8 mouse cellular contexts compared by ENCODE assay signal in genomic region chr10:90969355-90970174, GRCm38 (mm10).
DNase-seq lines count a peak whose midpoint lies in the region; ATAC-seq lines count a peak whose summit lies in the region.

No protein-coding gene starts in this region.

- H3K9ac ChIP-seq in embryonic facial prominence, embryonic 13.5 days: peak overlapping the region; percentile 65
- peak overlapping the region; percentile 62; the same call in 1 of the 2 replicates for H3K9ac ChIP-seq in heart, embryonic 14.5 days (ENCODE audit: low read length)
- H3K9ac ChIP-seq in midbrain, embryonic 14.5 days (replicated peaks; ENCODE audit: low read length): peak overlapping the region; percentile 47

- H3K4me2 ChIP-seq in embryonic facial prominence, embryonic 13.5 days: peak overlapping the region; percentile 95
- peak overlapping the region; percentile 96 for H3K4me2 ChIP-seq in heart, embryonic 14.5 days (ENCODE audit: low read length)
- H3K4me2 ChIP-seq in midbrain, embryonic 14.5 days (ENCODE audit: low read length): peak overlapping the region; percentile 78

- no peak for ATAC-seq in embryonic facial prominence, embryonic 13.5 days (ENCODE audit: insufficient number of reproducible peaks, insufficient read depth, low FRiP score, low TSS enrichment, low read depth)
- ATAC-seq in heart, embryonic 14.5 days (ENCODE audit: insufficient number of reproducible peaks, insufficient read depth, low FRiP score, low read depth): no peak
- ATAC-seq in midbrain, embryonic 14.5 days (ENCODE audit: low FRiP score, low TSS enrichment): peak; percentile 52

- H3K4me3 ChIP-seq in embryonic facial prominence, embryonic 13.5 days: peak overlapping the region; percentile 51
- H3K4me3 ChIP-seq in heart, embryonic 14.5 days (ENCODE audit: control insufficient read depth in 1 of 2, insufficient read depth in 1 of 2, low read depth in 1 of 2, low read length in 2 of 2): peak overlapping the region; percentile 34 to 49
- H3K4me3 ChIP-seq in midbrain, embryonic 14.5 days (replicated peaks; ENCODE audit: low read depth, low read length): peak overlapping the region; percentile 38

- peaks cover 38% of the 10 kb centered on the region for H3K4me1 ChIP-seq in embryonic facial prominence, embryonic 13.5 days
- peaks cover 3 to 9% of the 10 kb centered on the region in 2 experiments for H3K4me1 ChIP-seq in heart, embryonic 14.5 days (ENCODE audit: control insufficient read depth in 2 of 2, insufficient read depth in 2 of 2, low read length in 2 of 2)
- peaks cover 7% of the 10 kb centered on the region; the same call in 1 of the 2 replicates for H3K4me1 ChIP-seq in midbrain, embryonic 14.5 days (ENCODE audit: control insufficient read depth, insufficient read depth, low read length)

- H3K9me3 ChIP-seq in embryonic facial prominence, embryonic 13.5 days: no peaks in the 10 kb centered on the region
- no peaks in the 10 kb centered on the region for H3K9me3 ChIP-seq in heart, embryonic 14.5 days (ENCODE audit: control insufficient read depth, low read length)
- no peaks in the 10 kb centered on the region for H3K9me3 ChIP-seq in midbrain, embryonic 14.5 days (ENCODE audit: control insufficient read depth, low read length)

- H3K36me3 ChIP-seq in embryonic facial prominence, embryonic 13.5 days: no peaks in the 10 kb centered on the region
- H3K36me3 ChIP-seq in heart, embryonic 14.5 days (ENCODE audit: control insufficient read depth, insufficient read depth, low read length): no peaks in the 10 kb centered on the region
- H3K36me3 ChIP-seq in midbrain, embryonic 14.5 days (ENCODE audit: control insufficient read depth, insufficient read depth, low read length): no peaks in the 10 kb centered on the region

- WGBS in embryonic facial prominence, embryonic 13.5 days: 3% methylated on average over 62 of the region's 72 CpGs
- WGBS in heart, embryonic 14.5 days: 3% methylated on average over 71 of the region's 72 CpGs
- 2% methylated on average over 72 of the region's 72 CpGs for WGBS in midbrain, embryonic 14.5 days

- H3K27me3 ChIP-seq in embryonic facial prominence, embryonic 13.5 days: peaks cover 56% of the 10 kb centered on the region
- H3K27me3 ChIP-seq in heart, embryonic 14.5 days (ENCODE audit: control insufficient read depth, insufficient read depth, low read length): peaks cover 58% of the 10 kb centered on the region
- H3K27me3 ChIP-seq in midbrain, embryonic 14.5 days (ENCODE audit: control insufficient read depth, insufficient read depth, low read length): peaks cover 12% of the 10 kb centered on the region

- H3K27ac ChIP-seq in embryonic facial prominence, embryonic 13.5 days: no peak overlapping the region
- H3K27ac ChIP-seq in heart, embryonic 14.5 days (replicated peaks in 1 of 2; ENCODE audit: control insufficient read depth in 1 of 2, insufficient read depth in 1 of 2, low read depth in 2 of 2, low read length in 2 of 2): no peak overlapping the region
- H3K27ac ChIP-seq in midbrain, embryonic 14.5 days (replicated peaks; ENCODE audit: low read depth, low read length): no peak overlapping the region

- DNase-seq in urinary bladder, postnatal 25 days (ENCODE audit: low spot score): peak; percentile 10
- no peak for DNase-seq in urinary bladder, postnatal 4 days (ENCODE audit: low spot score in 2 of 2)
- DNase-seq in kidney, postnatal 25 days: peak; percentile 16 to 51
- peak; percentile 61 for DNase-seq in midbrain, embryonic 14.5 days
- DNase-seq in thymus, postnatal 14 days: peak; percentile 26
- no peak for DNase-seq in layer of hippocampus, adult 9-10 months (ENCODE audit: low spot score)

Comparison
In these comparisons a context has a peak if more than half of its experiments do, and no peak if none do; other contexts are left out.
1. DNase-seq: peak in urinary bladder, postnatal 25 days (single experiment), kidney, postnatal 25 days (2 of 2), midbrain, embryonic 14.5 days (single experiment) and thymus, postnatal 14 days (single experiment); none in urinary bladder, postnatal 4 days (0 of 2) and layer of hippocampus, adult 9-10 months (single experiment).
2. Peak in every context shown above with its lines, with median percentiles within 50 percentile points of each other: H3K4me2 ChIP-seq, H3K4me3 ChIP-seq and H3K9ac ChIP-seq.